In genomic region chr5:90952731-90953481, GRCm38 (mm10) we compare ENCODE assay signal across 13 mouse cellular contexts. TPM values are rescaled to one million over a fixed set of nuclear protein-coding genes. Genes with fewer than 3 reads are reported as not detected.
A peak's percentile ranks its signal among the peaks of the same experiment; 100 is the strongest.
DNase-seq lines count a peak whose midpoint lies in the region; ATAC-seq and TF ChIP-seq lines count a peak whose summit lies in the region.
"Had no signal": no experiment of that assay in that cellular context is flagged by ENCODE, and none has a peak within 500 bp of the region (broad histone marks: within the 10 kb centered on the region; RNA-seq: fewer than 3 reads in every experiment).

No protein-coding gene starts in this region.

- no peaks in the 10 kb centered on the region for H3K27me3 ChIP-seq in forebrain, embryonic 15.5 days
- H3K27me3 ChIP-seq in forebrain, embryonic 10.5 days (ENCODE audit: poor library complexity, severe bottlenecking) = no peaks in the 10 kb centered on the region
- no peaks in the 10 kb centered on the region for H3K27me3 ChIP-seq in lung, postnatal 0 days (replicated peaks; ENCODE audit: insufficient read depth, low read length)
- H3K27me3 ChIP-seq: heart, embryonic 12.5 days; limb, embryonic 15.5 days; neural tube, embryonic 13.5 days had no signal

- no peaks in the 10 kb centered on the region for H3K9me3 ChIP-seq in forebrain, embryonic 15.5 days
- H3K9me3 ChIP-seq in forebrain, embryonic 10.5 days = no peaks in the 10 kb centered on the region
- H3K9me3 ChIP-seq in lung, postnatal 0 days (ENCODE audit: low read length) = no peaks in the 10 kb centered on the region
- H3K9me3 ChIP-seq: heart, embryonic 12.5 days; limb, embryonic 15.5 days; neural tube, embryonic 13.5 days had no signal

- DNase-seq in forebrain, embryonic 10.5 days (ENCODE audit: extremely low spot score, low spot score) = no peak
- peak; percentile 37 for DNase-seq in lung, postnatal 0 days (ENCODE audit: low spot score)
- DNase-seq in lung, postnatal 4 days = no peak
- peak; percentile 18 for DNase-seq in ZHBTc4 (ENCODE audit: low read depth, low spot score)
- peak; percentile 55 for DNase-seq in retina, embryonic 14.5 days (ENCODE audit: low spot score)

- no peak overlapping the region for H3K4me3 ChIP-seq in forebrain, embryonic 15.5 days
- H3K4me3 ChIP-seq in forebrain, embryonic 10.5 days = no peak overlapping the region
- H3K4me3 ChIP-seq in lung, postnatal 0 days (ENCODE audit: low read depth, low read length) = no peak overlapping the region
- H3K4me3 ChIP-seq: erythroblast, embryonic 14.5 days; heart, embryonic 12.5 days; limb, embryonic 15.5 days; neural tube, embryonic 13.5 days had no signal

- peak; percentile 77; the same call in 1 of the 2 replicates for ATAC-seq in forebrain, embryonic 15.5 days (replicated peaks)
- ATAC-seq in lung, postnatal 0 days = no peak
- ATAC-seq in monocyte, adult 5-6 weeks (replicated peaks; ENCODE audit: insufficient number of reproducible peaks, low FRiP score, low TSS enrichment, poor library complexity, severe bottlenecking) = no peak
- ATAC-seq in activated CD4-positive, CD25-positive, alpha-beta regulatory T cell, adult 4 months = no peak

- no peak overlapping the region for H3K4me2 ChIP-seq in forebrain, embryonic 15.5 days (replicated peaks)
- H3K4me2 ChIP-seq in lung, postnatal 0 days (replicated peaks; ENCODE audit: low read depth, low read length) = no peak overlapping the region
- H3K4me2 ChIP-seq: heart, embryonic 12.5 days; limb, embryonic 15.5 days; neural tube, embryonic 13.5 days had no signal

- peak; percentile 53 for TF ChIP-seq CTCF in lung, postnatal 0 days (IDR thresholded peaks at IDR 0.05)

- H3K36me3 ChIP-seq in forebrain, embryonic 15.5 days = no peaks in the 10 kb centered on the region
- peaks cover 4% of the 10 kb centered on the region; the same call in 1 of the 2 replicates for H3K36me3 ChIP-seq in forebrain, embryonic 10.5 days (replicated peaks)
- H3K36me3 ChIP-seq in lung, postnatal 0 days (ENCODE audit: insufficient read depth, low read length) = no peaks in the 10 kb centered on the region
- H3K36me3 ChIP-seq: heart, embryonic 12.5 days had no signal

- no peak for TF ChIP-seq EP300 in lung, postnatal 0 days (IDR thresholded peaks at IDR 0.05)

- 84% methylated on average over 8 of the region's 8 CpGs for WGBS in forebrain, embryonic 15.5 days
- 83% methylated on average over 8 of the region's 8 CpGs for WGBS in forebrain, embryonic 10.5 days
- 74% methylated on average over 8 of the region's 8 CpGs for WGBS in lung, postnatal 0 days

- H3K9ac ChIP-seq in forebrain, embryonic 15.5 days (replicated peaks) = no peak overlapping the region
- no peak overlapping the region for H3K9ac ChIP-seq in lung, postnatal 0 days (replicated peaks; ENCODE audit: low read depth)
- H3K9ac ChIP-seq: heart, embryonic 12.5 days; limb, embryonic 15.5 days; neural tube, embryonic 13.5 days had no signal

- no peaks in the 10 kb centered on the region for H3K4me1 ChIP-seq in forebrain, embryonic 15.5 days
- no peaks in the 10 kb centered on the region for H3K4me1 ChIP-seq in forebrain, embryonic 10.5 days
- H3K4me1 ChIP-seq in lung, postnatal 0 days (ENCODE audit: insufficient read depth, low read depth, low read length) = no peaks in the 10 kb centered on the region
- H3K4me1 ChIP-seq: limb, embryonic 15.5 days; neural tube, embryonic 13.5 days had no signal

- no peak overlapping the region for H3K27ac ChIP-seq in forebrain, embryonic 15.5 days (replicated peaks)
- no peak overlapping the region for H3K27ac ChIP-seq in forebrain, embryonic 10.5 days
- H3K27ac ChIP-seq in lung, postnatal 0 days (ENCODE audit: low read length) = no peak overlapping the region
- H3K27ac ChIP-seq: limb, embryonic 15.5 days; neural tube, embryonic 13.5 days had no signal

RNA-seq across cellular contexts. Expression of gene Mthfd2l, which starts 22.0 kb away (rescaled TPM):
- 69.0 and 70.5 TPM in 2 replicates for polyA plus RNA-seq in forebrain, embryonic 15.5 days (2015; fragmentation: Nextera tagmentation; extraction: Ambion mirVana)
- polyA plus RNA-seq in forebrain, embryonic 10.5 days (2016; fragmentation: Nextera tagmentation; extraction: Ambion mirVana) = 56.4 and 59.6 TPM in 2 replicates
- 39.2 and 41.0 TPM in 2 replicates for polyA plus RNA-seq in lung, postnatal 0 days (2015; fragmentation: Nextera tagmentation; extraction: Ambion mirVana)
- 7.7 to 11.1 TPM (median 9.7 TPM) in 3 replicates for total RNA-seq in monocyte, adult 5-6 weeks (2017)
- polyA plus RNA-seq in activated CD4-positive, CD25-positive, alpha-beta regulatory T cell, adult 4 months (2017; shearing (Covaris generic)) = 1 to 10 TPM in 1 of 2 experiments, under 1 TPM in 1; 0.43 to 1.9 TPM

RNA-seq across cellular contexts. Expression of gene Cxcl2, which starts 49.2 kb away (rescaled TPM):
- polyA plus RNA-seq in forebrain, embryonic 15.5 days (2015; fragmentation: Nextera tagmentation; extraction: Ambion mirVana) = not detected in 2 replicates
- polyA plus RNA-seq in forebrain, embryonic 10.5 days (2016; fragmentation: Nextera tagmentation; extraction: Ambion mirVana) = not detected in 2 replicates
- 0.35 and 8.9 TPM in 2 replicates for polyA plus RNA-seq in lung, postnatal 0 days (2015; fragmentation: Nextera tagmentation; extraction: Ambion mirVana)
- total RNA-seq in monocyte, adult 5-6 weeks (2017) = 33.2 to 79.5 TPM (median 56.2 TPM) in 3 replicates
- polyA plus RNA-seq in activated CD4-positive, CD25-positive, alpha-beta regulatory T cell, adult 4 months (2017; shearing (Covaris generic)) = not detected
- total RNA-seq: ES-E14 had no signal
- polyA plus RNA-seq: heart, embryonic 12.5 days; limb, embryonic 15.5 days; neural tube, embryonic 13.5 days had no signal

Comparison
In these comparisons a context has a peak if more than half of its experiments do, and no peak if none do; other contexts are left out.
1. DNase-seq: peak in lung, postnatal 0 days (single experiment), ZHBTc4 (single experiment) and retina, embryonic 14.5 days (single experiment); none in forebrain, embryonic 10.5 days (single experiment) and lung, postnatal 4 days (0 of 2).
2. RNA of gene Mthfd2l, which starts 22.0 kb away (polyA plus RNA-seq): 69.0 to 70.5 TPM in forebrain, embryonic 15.5 days, 56.4 to 59.6 TPM in forebrain, embryonic 10.5 days and 39.2 to 41.0 TPM in lung, postnatal 0 days; 0.43 to 1.9 TPM in activated CD4-positive, CD25-positive, alpha-beta regulatory T cell, adult 4 months; every median in the first group is over 10 times any median in the second.